Mouse (Mus musculus): Measurements from ENCODE around the gene Gal3st2b. TPM values are rescaled to one million over a fixed set of nuclear protein-coding genes. Genes with fewer than 3 reads are reported as not detected.

The Gal3st2b gene
- polyA plus RNA-seq (2014; fragmentation: Illumina TruSeq; extraction: RNeasy Lipid Tissue Mini Kit (QIAGEN cat#74804); ENCODE audit: low read depth, low replicate concordance): not detected

GRCm38 (mm10) chr1:93918011-93918410 is at the start of gene Gal3st2b:
TSS of gene Gal3st2b (plus strand) at chr1:93918311.

GRCm38 (mm10) chr1:93990209-93990608 is 72.1 kb downstream of the Gal3st2b start, which contains the start of gene Gal3st2c:
TSS of gene Gal3st2c (plus strand) at chr1:93990509.

Other genes starting within 250 kb of the Gal3st2b start
- 0.93 TPM for gene Bok, start 232.7 kb upstream of the Gal3st2b start, polyA plus RNA-seq (2014; fragmentation: Illumina TruSeq; extraction: RNeasy Lipid Tissue Mini Kit (QIAGEN cat#74804); ENCODE audit: low read depth, low replicate concordance)
- gene Atg4b, start 166.8 kb upstream of the Gal3st2b start, polyA plus RNA-seq (2014; fragmentation: Illumina TruSeq; extraction: RNeasy Lipid Tissue Mini Kit (QIAGEN cat#74804); ENCODE audit: low read depth, low replicate concordance): 35.9 TPM
- gene Thap4, start 163.4 kb upstream of the Gal3st2b start, polyA plus RNA-seq (2014; fragmentation: Illumina TruSeq; extraction: RNeasy Lipid Tissue Mini Kit (QIAGEN cat#74804); ENCODE audit: low read depth, low replicate concordance): 35.2 TPM
- 25.7 TPM for gene Dtymk, start 116.4 kb upstream of the Gal3st2b start, polyA plus RNA-seq (2014; fragmentation: Illumina TruSeq; extraction: RNeasy Lipid Tissue Mini Kit (QIAGEN cat#74804); ENCODE audit: low read depth, low replicate concordance)
- 7.7 TPM for gene Ing5, start 114.3 kb upstream of the Gal3st2b start, polyA plus RNA-seq (2014; fragmentation: Illumina TruSeq; extraction: RNeasy Lipid Tissue Mini Kit (QIAGEN cat#74804); ENCODE audit: low read depth, low replicate concordance)
- gene D2hgdh, start 93.4 kb upstream of the Gal3st2b start, polyA plus RNA-seq (2014; fragmentation: Illumina TruSeq; extraction: RNeasy Lipid Tissue Mini Kit (QIAGEN cat#74804); ENCODE audit: low read depth, low replicate concordance): 26.7 TPM
- not detected for gene Gal3st2, start 57.0 kb upstream of the Gal3st2b start, polyA plus RNA-seq (2014; fragmentation: Illumina TruSeq; extraction: RNeasy Lipid Tissue Mini Kit (QIAGEN cat#74804); ENCODE audit: low read depth, low replicate concordance)
- not detected for gene Gal3st2c, start 72.2 kb downstream of the Gal3st2b start, polyA plus RNA-seq (2014; fragmentation: Illumina TruSeq; extraction: RNeasy Lipid Tissue Mini Kit (QIAGEN cat#74804); ENCODE audit: low read depth, low replicate concordance)
- not detected for gene Neu4, start 102.1 kb downstream of the Gal3st2b start, polyA plus RNA-seq (2014; fragmentation: Illumina TruSeq; extraction: RNeasy Lipid Tissue Mini Kit (QIAGEN cat#74804); ENCODE audit: low read depth, low replicate concordance)
- not detected for gene Pdcd1, start 134.2 kb downstream of the Gal3st2b start, polyA plus RNA-seq (2014; fragmentation: Illumina TruSeq; extraction: RNeasy Lipid Tissue Mini Kit (QIAGEN cat#74804); ENCODE audit: low read depth, low replicate concordance)

Measured in kidney, adult 10 weeks (tissue).